Mouse (Mus musculus): Measurements from ENCODE around the gene Mki67. TPM values are rescaled to one million over a fixed set of nuclear protein-coding genes. Genes with fewer than 3 reads are reported as not detected.

Mki67 gene
- polyA plus RNA-seq, 1 experiment = 0.73 TPM

GRCm38 (mm10) chr7:135680334-135680733 is 35.8 kb downstream of the Mki67 start:
- H3K4me3 ChIP-seq (replicated peaks; ENCODE audit: extremely low read depth, low read depth, low read length) = no peak overlapping the region
- DNase-seq = peak; percentile 45
- no peak for TF ChIP-seq POLR2A (IDR thresholded peaks at IDR 0.05; ENCODE audit: borderline replicate concordance, extremely low read depth, low read depth, low read length)
- TF ChIP-seq CTCF (IDR thresholded peaks at IDR 0.05; ENCODE audit: insufficient read depth, low read length) = peak; percentile 76
- WGBS = 60% methylated on average over 5 of the region's 5 CpGs
- H3K4me1 ChIP-seq (ENCODE audit: control insufficient read depth, insufficient read depth, low read length) = no peaks in the 10 kb centered on the region

GRCm38 (mm10) chr7:135676722-135677121 is 39.4 kb downstream of the Mki67 start:
- Histone ChIP-seq H3K4me3 (replicated peaks; ENCODE audit: extremely low read depth, low read depth, low read length) (no peak overlapping the region), H3K4me1 (ENCODE audit: control insufficient read depth, insufficient read depth, low read length) (no peaks in the 10 kb centered on the region)
- TF ChIP-seq CTCF (IDR thresholded peaks at IDR 0.05; ENCODE audit: insufficient read depth, low read length) (no peak), POLR2A (IDR thresholded peaks at IDR 0.05; ENCODE audit: borderline replicate concordance, extremely low read depth, low read depth, low read length) (no peak)
- 66% methylated on average over 8 of the region's 8 CpGs for WGBS
- DNase-seq = no peak

- DNase-seq = no peak
- Histone ChIP-seq H3K4me1 (ENCODE audit: control insufficient read depth, insufficient read depth, low read length) (no peaks in the 10 kb centered on the region), H3K4me3 (replicated peaks; ENCODE audit: extremely low read depth, low read depth, low read length) (no peak overlapping the region)
- WGBS = 66% methylated on average over 3 of the region's 3 CpGs
- TF ChIP-seq CTCF (IDR thresholded peaks at IDR 0.05; ENCODE audit: insufficient read depth, low read length) (no peak), POLR2A (IDR thresholded peaks at IDR 0.05; ENCODE audit: borderline replicate concordance, extremely low read depth, low read depth, low read length) (no peak)
These were observed 42.6 kb downstream of the Mki67 start for GRCm38 (mm10) chr7:135673576-135673975.

- no peak for TF ChIP-seq POLR2A (IDR thresholded peaks at IDR 0.05; ENCODE audit: borderline replicate concordance, extremely low read depth, low read depth, low read length)
- TF ChIP-seq CTCF (IDR thresholded peaks at IDR 0.05; ENCODE audit: insufficient read depth, low read length) = no peak
- DNase-seq = no peak
- WGBS = 39% methylated on average over 16 of the region's 16 CpGs
- no peak overlapping the region for H3K4me3 ChIP-seq (replicated peaks; ENCODE audit: extremely low read depth, low read depth, low read length)
- H3K4me1 ChIP-seq (ENCODE audit: control insufficient read depth, insufficient read depth, low read length) = no peaks in the 10 kb centered on the region
These were observed 47.1 kb downstream of the Mki67 start for GRCm38 (mm10) chr7:135668852-135669739.

- Histone ChIP-seq H3K4me1 (ENCODE audit: control insufficient read depth, insufficient read depth, low read length) (no peaks in the 10 kb centered on the region), H3K4me3 (replicated peaks; ENCODE audit: extremely low read depth, low read depth, low read length) (no peak overlapping the region)
- no peak for TF ChIP-seq POLR2A (IDR thresholded peaks at IDR 0.05; ENCODE audit: borderline replicate concordance, extremely low read depth, low read depth, low read length)
- TF ChIP-seq CTCF (IDR thresholded peaks at IDR 0.05; ENCODE audit: insufficient read depth, low read length) = no peak
- no peak for DNase-seq
- WGBS = 69% methylated on average over 2 of the region's 2 CpGs
These were observed 49.8 kb downstream of the Mki67 start for GRCm38 (mm10) chr7:135666314-135666713.

- TF ChIP-seq CTCF (IDR thresholded peaks at IDR 0.05; ENCODE audit: insufficient read depth, low read length) (no peak), POLR2A (IDR thresholded peaks at IDR 0.05; ENCODE audit: borderline replicate concordance, extremely low read depth, low read depth, low read length) (no peak)
- no peaks in the 10 kb centered on the region for H3K4me1 ChIP-seq (ENCODE audit: control insufficient read depth, insufficient read depth, low read length)
- H3K4me3 ChIP-seq (replicated peaks; ENCODE audit: extremely low read depth, low read depth, low read length) = no peak overlapping the region
- WGBS = 76% methylated on average over 7 of the region's 7 CpGs
- DNase-seq = no peak
These were observed 52.0 kb downstream of the Mki67 start for GRCm38 (mm10) chr7:135664211-135664610.

GRCm38 (mm10) chr7:135660314-135660713 is 55.8 kb downstream of the Mki67 start:
- Histone ChIP-seq H3K4me3 (replicated peaks; ENCODE audit: extremely low read depth, low read depth, low read length) (no peak overlapping the region), H3K4me1 (ENCODE audit: control insufficient read depth, insufficient read depth, low read length) (no peaks in the 10 kb centered on the region)
- TF ChIP-seq CTCF (IDR thresholded peaks at IDR 0.05; ENCODE audit: insufficient read depth, low read length) (no peak), POLR2A (IDR thresholded peaks at IDR 0.05; ENCODE audit: borderline replicate concordance, extremely low read depth, low read depth, low read length) (no peak)
- no peak for DNase-seq

GRCm38 (mm10) chr7:135659314-135659935 is 56.7 kb downstream of the Mki67 start:
- TF ChIP-seq CTCF (IDR thresholded peaks at IDR 0.05; ENCODE audit: insufficient read depth, low read length) = no peak
- TF ChIP-seq POLR2A (IDR thresholded peaks at IDR 0.05; ENCODE audit: borderline replicate concordance, extremely low read depth, low read depth, low read length) = no peak
- H3K4me3 ChIP-seq (replicated peaks; ENCODE audit: extremely low read depth, low read depth, low read length) = no peak overlapping the region
- H3K4me1 ChIP-seq (ENCODE audit: control insufficient read depth, insufficient read depth, low read length) = no peaks in the 10 kb centered on the region
- DNase-seq = no peak
- 75% methylated on average over 5 of the region's 5 CpGs for WGBS

GRCm38 (mm10) chr7:135658150-135658549 is 58.0 kb downstream of the Mki67 start:
- WGBS = 73% methylated on average over 7 of the region's 7 CpGs
- H3K4me1 ChIP-seq (ENCODE audit: control insufficient read depth, insufficient read depth, low read length) = no peaks in the 10 kb centered on the region
- DNase-seq = no peak

GRCm38 (mm10) chr7:135655113-135655512 is 61.0 kb downstream of the Mki67 start:
- WGBS = 70% methylated on average over 4 of the region's 4 CpGs
- DNase-seq = no peak
- H3K4me3 ChIP-seq (replicated peaks; ENCODE audit: extremely low read depth, low read depth, low read length) = no peak overlapping the region
- no peaks in the 10 kb centered on the region for H3K4me1 ChIP-seq (ENCODE audit: control insufficient read depth, insufficient read depth, low read length)
- TF ChIP-seq POLR2A (IDR thresholded peaks at IDR 0.05; ENCODE audit: borderline replicate concordance, extremely low read depth, low read depth, low read length) (no peak), CTCF (IDR thresholded peaks at IDR 0.05; ENCODE audit: insufficient read depth, low read length) (no peak)

More at GRCm38 (mm10) chr7:135658150-135658549, 58.0 kb downstream of the Mki67 start:
- H3K4me3 ChIP-seq (replicated peaks; ENCODE audit: extremely low read depth, low read depth, low read length) = no peak overlapping the region
- TF ChIP-seq POLR2A (IDR thresholded peaks at IDR 0.05; ENCODE audit: borderline replicate concordance, extremely low read depth, low read depth, low read length) = no peak

Measured in lung, adult 2 months (tissue).